Mouse (Mus musculus) cerebellum, adult 2 months (tissue): ENCODE measurements at regions not wholly inside any gene's neighbourhood (a gene's known extent, or its start where the extent isn't known, plus 50 kb on each side); places are given as distances from the start of the nearest gene placed in this dataset.

Experiments
- CTCF ChIP-seq: fragments of 200-500 bp; IDR thresholded peaks from 2 replicates; pipeline ENCODE4 v1.5.1; 2011; ENCODE audit warnings: low read depth, mild to moderate bottlenecking, control low read depth, low read length, moderate library complexity, borderline replicate concordance; ENCODE audit not compliant: insufficient read depth
- POLR2A ChIP-seq: fragments of 200-500 bp; IDR thresholded peaks from 2 replicates; pipeline ENCODE4 v1.6.1; 2011; ENCODE audit warnings: low read length, control low read depth, borderline replicate concordance; ENCODE audit not compliant: insufficient read depth

- no peak for TF ChIP-seq POLR2A
- no peak for TF ChIP-seq CTCF
Measured at GRCm38 (mm10) chr19:53448206-53448605, 57.8 kb upstream of the Smndc1 start.
